Mouse (Mus musculus) thymus, postnatal 14 days (tissue): ENCODE data around the gene Spdl1.
"Not testable (repeated sequence)": the region's sequence is repeated elsewhere in the genome, so short reads cannot be mapped to it uniquely, and the experiment has no call there.

Experiments
- DNase-seq: peaks from one replicate; pipeline ENCODE4 v3.0.0; 2021

The Spdl1 gene

DNA sequence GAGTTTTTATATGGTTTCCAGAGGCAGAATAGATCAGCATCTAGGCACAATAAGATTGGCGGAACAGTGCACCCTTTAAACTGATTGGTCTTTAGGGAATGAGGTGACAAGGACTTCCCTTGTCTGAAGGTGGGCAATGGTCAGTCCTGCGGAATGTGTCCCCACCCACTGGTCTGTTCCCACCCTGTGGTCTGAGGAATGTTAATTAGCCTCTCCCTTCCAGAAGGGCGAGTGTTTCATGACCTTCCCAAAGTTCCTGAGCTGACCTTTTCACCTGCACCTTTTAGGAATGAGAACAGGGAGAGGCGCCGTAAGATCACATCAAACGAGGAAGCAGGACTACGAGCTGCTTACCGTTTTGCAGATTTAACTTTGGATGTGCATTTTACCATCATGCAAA, 35.4 kb downstream of the Spdl1 start:
- DNase-seq: not testable (repeated sequence)

DNA sequence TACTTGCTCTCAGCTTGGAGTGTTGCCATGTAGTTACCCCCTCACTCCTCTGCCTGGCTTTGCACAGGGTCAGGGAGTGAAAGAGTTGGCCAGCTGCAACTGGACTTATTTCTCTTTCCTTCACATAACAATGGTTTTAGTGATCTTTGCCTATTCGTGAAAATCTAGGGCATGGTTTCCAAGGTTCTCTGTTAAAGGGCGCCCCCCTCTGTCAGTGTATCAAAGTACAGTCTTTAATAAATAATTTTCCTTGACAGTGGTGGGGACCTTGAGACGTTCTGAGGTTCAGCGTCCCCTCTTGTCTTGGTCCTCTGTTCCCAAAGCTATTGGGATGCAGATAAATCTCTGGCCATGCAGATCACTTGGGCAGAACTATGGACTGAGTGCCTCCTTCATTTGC, 37.3 kb downstream of the Spdl1 start:
- peak; percentile 72 for DNase-seq

DNA sequence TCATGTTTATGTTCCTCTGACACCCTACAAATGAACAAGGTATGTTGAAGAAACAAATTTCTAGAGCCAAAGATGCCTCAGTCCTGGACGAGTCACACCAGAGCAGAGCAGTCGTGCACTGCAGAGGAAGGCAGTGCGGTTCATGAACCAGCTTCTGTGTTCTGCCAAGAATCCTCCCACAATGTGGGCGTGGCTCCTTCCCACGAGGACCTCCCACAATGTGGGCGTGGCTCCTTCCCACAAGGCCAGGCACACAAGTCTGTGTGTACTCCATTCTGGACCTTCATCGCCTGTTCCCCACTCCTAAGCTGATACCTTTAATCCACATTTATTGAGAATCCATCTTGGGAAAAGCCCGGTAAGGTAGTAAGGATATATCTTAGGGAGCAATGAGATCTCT, 41.6 kb downstream of the Spdl1 start:
- DNase-seq: peak; percentile 46

DNA sequence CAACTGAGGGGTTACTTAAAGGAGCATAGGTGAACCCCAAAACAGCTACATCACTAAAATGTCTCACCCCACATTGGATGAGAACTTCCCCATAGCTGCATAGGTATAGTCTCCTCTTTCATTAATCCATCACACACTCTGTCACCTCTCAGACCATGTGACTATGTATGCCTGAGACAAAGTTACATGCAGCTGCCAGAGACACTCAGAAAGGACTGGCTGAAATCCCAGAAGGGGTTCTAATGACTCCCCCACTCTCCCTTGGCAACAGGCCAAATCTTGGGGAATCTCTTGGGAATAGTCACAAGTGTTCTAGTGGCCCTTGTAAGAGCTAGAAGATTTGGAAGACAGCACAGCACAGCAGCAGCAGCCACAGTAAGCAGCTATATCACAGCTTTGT, 48.6 kb downstream of the Spdl1 start:
- DNase-seq: no peak

DNA sequence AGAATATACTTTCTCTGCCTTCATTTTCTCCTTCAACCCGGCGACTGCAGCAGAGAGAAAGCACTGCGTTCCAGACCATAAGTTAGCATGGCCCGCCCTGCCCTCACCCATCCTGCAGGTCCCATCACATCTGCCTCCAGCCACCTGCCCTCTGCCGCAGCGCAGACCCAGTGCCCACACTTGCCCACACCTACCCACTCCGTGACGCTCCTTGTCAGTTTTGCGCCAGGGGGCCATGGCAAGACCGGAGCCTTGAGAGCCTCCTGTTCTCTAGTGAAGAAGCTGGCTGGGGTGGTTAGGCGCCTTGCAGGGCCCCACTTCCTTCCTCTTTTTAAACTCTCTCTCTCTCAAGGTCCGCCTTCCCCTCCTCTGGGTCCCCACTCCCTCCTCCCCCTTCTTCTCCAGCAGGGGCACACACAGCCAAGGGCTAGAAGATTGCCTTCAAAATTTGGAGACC, 49.8 kb downstream of the Spdl1 start, which contains the start of gene Dock2:
TSS of gene Dock2 (minus strand) at position 306 of the 457 bp plus-strand sequence.
- DNase-seq: peak; percentile 86

DNA sequence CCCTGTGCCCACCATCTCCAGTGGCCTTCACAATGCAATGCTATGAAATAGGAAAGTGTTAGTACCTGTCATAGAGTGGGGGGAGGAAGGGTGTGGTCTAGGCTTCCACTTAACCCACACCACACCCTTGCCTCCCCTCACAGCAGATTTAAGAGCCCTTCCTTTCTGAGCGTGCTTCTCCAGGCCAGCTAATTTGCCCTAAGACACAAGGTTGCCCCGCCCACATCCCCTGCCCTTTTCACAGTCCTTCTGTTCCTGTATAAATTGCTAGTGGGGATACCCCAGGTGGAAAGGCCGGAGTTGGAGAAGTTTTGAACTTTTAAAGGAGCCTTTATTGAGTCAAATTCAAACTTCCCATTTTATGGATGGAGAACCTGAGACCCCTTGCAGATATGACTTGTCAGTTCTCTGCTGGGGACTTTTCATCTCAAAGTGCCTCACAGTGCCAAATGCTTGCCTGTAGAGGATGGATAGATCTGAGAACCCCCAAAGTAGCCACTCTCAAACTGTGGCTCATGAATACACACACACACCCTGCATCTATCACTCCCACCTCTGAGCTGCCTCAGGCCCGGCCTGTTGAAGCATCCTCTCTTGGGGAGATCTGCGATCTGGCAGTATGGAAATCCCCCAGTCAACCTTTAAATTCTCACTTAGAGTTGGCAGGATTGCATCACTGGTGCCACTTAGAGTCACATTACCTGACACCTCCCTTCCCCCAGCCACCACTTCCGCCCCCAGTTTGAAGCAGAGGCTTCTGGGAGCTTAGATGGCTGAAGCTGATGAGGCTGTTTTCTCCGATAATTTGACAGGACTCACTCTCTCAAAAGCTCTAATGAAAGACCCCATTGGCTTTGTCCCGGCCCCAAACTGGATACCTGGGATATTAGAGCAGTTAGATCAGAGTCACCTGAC, 50.7 kb downstream of the Spdl1 start:
- peak; percentile 89 for DNase-seq

DNA sequence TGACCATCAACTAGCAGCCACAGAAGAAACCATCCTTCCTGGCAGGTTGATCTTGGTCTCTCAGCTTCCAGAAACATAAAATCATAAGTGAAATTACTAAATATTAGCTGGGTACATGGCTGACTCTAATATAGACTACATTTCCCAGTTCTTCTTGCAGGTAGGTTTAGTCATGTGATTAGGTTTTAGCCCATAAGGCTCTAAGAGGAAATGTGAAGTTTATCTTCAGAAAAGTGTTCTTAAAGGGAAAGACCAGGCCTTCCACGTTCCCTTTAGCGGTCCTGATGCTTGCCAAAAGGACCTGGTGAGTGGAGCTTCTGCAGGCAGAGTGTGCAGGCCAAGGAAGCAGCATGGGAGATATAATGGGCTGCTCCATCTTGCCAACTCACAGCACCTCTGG, 52.7 kb downstream of the Spdl1 start:
- DNase-seq: no peak

DNA sequence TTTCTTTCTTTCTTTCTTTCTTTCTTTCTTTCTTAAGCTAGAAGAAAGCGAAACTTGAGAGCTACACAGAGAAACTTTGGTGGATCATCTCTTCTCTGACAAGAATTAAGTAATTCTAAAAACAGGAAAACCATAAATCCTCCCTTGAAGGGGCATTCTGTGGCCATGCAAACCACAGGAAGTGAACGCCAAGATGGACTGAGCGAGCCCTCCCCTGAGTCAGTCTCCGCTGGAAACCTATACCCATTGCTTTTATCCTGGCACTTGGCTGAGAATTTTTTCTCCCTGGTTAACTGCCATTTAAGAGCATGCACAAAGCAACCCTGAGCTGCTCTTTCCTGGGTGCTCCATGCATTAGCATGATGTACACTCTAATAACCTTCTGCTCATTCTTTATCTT, 53.5 kb downstream of the Spdl1 start:
- no peak for DNase-seq

DNA sequence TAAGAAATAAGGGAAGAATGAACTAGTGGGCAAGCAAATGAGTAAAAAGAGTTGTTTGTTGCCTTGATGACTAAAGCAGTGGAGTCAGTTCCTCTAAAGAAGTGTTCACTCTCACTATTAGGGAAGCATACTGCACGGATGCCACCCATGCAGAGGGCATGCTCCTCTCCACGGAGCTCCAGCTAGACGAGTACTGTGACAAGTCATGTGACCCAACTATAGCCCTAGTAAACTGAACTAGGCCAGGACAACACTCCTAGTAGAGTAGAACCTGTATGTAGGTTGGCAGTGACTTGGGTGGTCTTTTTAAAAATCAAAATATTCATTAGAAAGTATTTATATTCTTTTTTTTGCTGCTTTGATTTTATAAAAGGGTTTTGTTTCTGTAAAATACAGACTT, 55.1 kb downstream of the Spdl1 start:
- no peak for DNase-seq

DNA sequence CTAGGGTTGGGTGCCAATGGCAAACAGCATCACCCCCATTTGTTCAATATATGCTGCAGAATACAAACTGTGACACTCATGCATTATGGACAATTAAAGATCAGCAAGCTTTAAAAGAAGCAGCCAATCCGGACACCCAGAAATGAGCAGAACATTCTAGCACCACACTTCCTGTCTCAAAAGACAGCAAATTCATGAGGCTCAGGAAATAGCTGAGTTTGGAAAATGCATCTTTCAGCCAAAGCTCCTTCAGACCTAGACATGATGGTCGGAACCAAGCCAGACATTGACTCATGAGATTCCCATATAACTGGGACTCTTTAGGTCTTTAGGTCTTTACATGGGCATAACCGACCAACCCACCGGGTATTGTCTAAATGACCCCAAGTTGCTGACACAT, 55.9 kb downstream of the Spdl1 start:
- no peak for DNase-seq

DNA sequence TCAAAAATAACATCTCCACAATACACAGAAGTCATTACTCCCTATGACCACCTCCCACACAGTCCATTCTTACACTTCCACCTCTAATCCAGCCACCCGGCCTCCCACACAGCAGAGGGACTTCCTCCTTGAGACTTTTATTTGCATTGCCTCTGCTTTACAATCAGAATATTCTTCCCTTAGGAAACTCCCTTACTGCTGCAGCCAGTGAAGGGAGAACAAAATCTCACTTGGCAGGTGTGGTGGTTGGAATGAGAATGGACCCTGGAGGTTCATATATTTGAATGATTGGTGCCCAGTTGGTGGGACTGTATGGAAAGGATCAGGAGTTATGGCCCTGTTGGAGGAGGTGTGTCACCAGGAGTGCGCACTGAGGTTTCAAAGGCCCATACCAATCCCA, 57.4 kb downstream of the Spdl1 start:
- no peak for DNase-seq

DNA sequence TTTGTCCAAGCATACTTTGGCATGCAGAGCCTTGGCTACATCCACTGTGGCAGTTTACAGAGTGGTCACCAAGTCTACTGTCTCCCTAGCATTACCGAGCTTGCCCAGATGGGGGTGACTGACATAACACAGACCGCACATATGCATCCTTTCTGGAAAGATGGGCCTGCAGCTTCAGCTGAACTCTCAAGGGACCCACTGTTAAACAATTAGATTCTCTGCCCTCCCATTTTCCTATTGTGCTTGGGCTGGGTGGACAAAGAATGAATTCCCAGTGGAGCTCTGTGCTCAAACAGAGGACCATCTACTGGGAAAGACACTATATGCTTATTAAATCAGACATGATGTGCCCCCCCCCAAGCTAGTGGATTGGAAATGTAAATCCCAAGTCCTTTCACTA, 58.8 kb downstream of the Spdl1 start:
- DNase-seq: no peak

DNA sequence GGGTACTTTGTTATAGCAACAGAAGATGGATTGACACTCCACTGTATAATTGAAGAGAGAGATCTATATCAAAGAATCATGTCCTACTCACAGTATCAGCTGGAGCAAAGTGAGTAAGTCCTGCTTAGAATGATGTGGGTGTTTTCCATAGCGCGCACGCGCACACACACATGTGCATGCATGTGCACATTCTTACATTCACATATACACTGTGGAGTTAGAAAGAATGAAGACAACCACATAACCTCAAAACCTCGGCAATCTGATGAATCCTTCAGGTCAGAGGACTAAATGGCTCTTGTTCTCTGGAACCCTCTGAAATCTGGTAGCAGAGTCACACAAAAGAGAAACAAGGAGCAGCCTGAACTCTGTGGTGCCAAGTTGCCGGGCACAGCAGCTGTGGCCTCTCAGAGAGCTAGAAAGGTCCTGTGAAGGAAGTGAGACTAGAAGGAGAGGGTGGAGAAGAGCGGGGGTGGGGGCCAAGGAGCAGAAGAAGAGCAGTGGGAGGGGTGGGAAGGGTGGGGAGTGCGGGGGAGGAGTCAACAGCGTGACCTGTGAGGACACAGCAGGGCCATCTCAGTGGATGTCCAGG, 60.0 kb downstream of the Spdl1 start:
- peak; percentile 44 for DNase-seq

DNA sequence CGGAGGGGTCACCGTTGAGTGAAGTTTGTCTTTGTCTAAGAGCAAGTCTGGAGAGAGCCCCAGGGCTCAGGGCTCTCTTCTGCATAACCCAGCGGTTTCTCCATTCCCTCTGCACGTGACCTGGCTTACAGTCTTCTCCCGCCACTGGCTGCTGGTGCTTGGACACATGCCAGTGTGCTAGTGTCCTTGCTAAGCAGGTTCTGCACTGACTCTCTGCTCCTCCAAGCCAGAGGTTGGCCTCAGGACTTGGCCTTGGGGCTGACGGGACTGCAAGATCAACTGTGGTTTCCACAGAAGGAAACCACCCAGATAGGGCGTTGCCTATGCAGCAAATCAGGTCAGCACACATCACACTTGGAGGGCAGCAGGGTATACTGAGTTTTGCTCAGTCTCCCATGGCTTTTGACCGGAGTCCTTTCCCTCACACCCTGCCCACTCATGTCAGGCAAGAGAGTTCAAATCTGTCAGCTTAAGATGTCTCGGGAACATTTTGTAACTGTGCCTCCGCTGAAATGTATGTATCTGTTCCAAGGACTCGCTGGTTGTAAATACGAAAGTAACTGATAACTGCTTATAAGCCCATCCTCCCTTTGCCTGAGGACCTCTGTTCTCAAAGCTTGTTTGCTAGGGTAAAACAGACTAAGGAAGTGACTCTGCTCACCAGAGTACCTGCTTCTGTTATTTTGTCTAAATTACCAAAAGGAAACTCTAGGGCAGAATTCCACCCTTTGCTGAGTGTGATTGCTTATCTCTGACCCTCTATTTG, 62.0 kb downstream of the Spdl1 start:
- peak; percentile 51 for DNase-seq

DNA sequence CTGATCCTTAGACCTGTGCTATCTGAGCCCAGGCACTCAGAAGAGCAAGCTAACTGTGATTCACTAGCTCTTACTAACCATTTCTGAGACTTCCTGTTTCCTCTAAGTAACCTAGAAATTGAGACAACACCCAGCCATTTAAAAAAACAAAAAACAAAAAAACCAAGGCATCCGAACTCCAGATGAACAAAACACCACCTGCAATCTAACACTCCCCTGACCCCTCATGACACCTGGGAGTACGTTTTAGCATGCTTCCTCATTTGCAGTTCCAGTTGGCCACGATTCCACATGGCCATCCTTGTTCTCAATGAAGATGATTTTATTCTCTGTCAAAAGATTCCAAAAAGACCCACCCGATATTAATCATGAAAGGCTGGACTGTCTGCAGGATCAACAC, 62.8 kb downstream of the Spdl1 start:
- DNase-seq: peak; percentile 39

DNA sequence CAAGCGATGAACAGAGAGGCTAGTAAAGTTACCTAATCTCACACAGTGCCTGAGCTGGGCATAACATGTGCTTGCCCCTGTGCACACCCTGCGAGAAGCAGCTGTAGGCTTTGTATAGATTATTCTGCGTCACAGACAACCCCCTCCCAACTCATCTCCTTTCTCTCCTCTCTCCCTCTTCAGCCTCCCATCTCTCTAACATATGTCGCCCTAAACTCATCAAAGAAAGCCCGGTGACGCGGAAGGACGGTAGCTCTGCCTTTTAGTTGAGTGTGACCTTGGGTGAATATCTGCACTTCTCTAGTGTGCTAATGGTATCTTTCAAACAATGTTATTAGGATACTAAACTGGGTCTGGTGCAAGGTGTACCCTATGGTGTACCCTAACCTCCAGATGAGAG, 63.5 kb downstream of the Spdl1 start:
- DNase-seq: no peak

DNA sequence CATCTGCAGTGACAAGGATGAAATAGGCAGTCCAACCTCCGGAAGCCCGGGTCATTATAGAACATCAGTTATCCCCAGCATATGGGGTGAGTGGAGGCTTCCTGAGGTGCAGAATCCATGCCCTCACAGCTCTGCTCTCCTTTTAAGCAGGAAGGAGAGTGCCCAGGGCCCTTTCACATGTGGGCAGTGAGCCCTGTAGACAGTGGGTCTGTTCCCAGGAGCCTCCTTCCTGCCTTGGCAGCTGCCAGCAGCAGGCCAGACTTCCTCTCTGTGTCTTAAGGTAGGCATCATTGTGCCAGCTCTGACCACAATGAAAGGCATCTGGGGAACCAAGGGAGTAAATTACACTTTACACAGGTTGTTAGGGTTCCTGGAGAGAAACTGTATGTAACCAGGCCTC, 64.0 kb downstream of the Spdl1 start:
- DNase-seq: peak; percentile 51

DNA sequence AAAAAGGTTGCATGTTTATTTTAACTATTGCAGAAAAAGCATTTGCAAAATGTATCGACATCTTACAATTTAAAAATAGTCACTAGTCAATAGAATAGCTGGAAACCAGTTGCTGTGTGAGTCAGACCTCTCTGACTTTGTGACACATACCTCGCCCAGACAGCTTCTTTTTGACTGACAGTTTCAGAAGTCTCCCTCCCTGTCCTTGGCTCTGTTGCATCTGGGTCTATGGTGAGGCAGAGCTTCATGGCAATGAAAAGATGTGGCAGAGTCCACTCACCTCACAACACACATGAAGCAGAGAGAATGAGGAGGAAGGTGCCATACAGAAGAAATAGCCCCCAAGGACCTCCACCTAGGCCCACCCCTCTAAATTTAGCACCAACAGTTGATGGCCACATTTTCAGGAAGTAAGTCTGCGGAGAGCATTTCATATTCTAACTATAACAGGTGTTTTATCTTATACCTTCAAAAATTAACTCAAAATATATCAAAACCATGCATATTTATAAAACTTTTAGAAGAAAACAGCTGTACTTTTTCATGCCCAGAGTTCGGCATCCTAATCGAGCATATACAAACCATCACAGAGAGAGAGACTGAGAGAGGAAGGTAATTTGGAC, 69.6 kb downstream of the Spdl1 start:
- no peak for DNase-seq

DNA sequence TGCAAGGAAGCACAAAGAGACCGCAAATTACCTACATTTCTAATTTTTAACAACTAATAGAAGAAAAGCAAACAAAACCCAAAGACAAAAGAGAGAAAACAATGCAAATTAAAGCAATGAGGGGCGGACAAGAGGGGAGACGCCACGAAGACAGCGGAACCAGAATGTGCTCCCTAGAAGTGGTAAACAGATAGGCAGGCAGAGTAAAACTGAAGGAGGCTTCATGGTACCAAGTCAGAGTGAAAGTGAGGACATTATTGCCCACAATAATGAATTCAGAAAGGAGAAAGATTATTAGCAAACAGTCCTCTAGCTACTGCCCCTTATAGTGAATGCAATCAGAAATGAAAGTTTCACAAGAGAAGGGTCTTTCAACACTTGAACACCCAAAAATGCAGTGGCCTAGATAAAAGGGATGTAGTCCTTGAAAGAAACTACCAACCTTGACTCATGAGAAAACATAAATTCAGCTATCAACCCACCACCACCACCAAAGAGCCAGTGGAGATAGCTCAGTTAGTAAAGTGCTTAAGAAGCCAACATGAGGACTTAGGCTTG, 70.8 kb downstream of the Spdl1 start:
- DNase-seq: no peak

DNA sequence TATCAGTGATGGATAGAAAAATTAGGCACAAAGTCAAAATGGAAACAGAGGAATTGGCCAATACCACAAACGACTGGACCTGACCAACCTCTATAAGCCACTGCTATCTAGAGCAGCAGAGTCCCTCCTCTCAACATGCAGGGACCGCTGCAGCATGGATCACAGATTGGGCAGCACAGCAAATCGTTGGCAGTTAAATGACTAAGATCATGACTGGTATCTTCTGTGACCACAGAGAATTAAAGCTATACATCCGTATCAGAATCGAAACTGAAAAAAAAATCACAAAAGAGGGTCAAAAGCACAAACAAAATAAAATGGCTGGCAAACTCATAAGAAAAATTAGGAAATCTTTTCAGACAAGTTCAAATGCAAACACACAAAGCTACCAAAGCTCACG, 71.3 kb downstream of the Spdl1 start:
- no peak for DNase-seq

DNA sequence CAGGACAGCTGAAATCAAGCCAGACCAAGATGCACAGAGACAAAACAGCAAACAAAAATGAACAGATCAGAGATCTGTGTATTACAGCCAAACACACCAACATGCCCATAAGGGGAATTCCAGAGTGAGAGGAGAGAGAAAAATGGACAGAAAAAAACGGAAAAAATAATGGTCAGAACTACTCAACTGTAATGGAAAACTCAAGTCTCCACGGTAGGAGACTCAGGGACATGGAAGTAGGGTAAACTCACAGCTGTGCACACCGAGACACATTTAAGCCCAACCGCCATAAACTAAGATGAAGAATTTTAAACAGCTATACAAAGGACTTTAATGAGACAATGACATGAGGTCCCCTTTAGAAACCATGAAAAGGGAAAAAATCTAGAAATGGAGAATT, 73.9 kb downstream of the Spdl1 start:
- no peak for DNase-seq
